Mouse (Mus musculus) adrenal gland, adult (tissue): ENCODE results near the gene Csnk1g1.
A peak's percentile ranks its signal among the peaks of the same experiment; 100 is the strongest.

Experiments
- DNase-seq, 2 experiments: peaks; one replicate each; pipeline ENCODE4 v3.0.0; 2022 to 2023; ENCODE audit warnings: low spot score in 1 of 2; ENCODE audit not compliant: inconsistent age in 2 of 2

Gene Csnk1g1

GRCm38 (mm10) chr9:65995603-65996376 lies 87.1 kb downstream of the Csnk1g1 start:
- DNase-seq = no peak

DNA sequence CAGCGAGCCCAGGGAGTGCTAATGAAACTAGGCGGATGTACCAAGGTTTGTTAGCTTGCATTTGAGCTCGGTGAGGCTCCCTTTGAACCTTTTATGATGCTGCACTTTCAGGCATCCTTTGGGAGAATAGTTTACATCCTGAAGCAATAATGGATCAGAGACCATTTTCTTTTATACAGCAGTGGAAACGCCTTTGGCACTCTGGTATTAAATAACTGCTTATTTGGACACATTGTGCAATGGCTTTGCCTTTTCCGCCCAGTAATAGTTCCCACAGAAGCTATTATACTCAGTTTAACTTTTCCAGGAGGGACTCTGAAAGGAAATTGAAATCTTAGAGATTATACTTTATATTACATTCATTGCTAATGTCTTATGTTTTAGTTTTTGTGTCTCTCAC lies 90.2 kb downstream of the Csnk1g1 start:
- DNase-seq = no peak

DNA sequence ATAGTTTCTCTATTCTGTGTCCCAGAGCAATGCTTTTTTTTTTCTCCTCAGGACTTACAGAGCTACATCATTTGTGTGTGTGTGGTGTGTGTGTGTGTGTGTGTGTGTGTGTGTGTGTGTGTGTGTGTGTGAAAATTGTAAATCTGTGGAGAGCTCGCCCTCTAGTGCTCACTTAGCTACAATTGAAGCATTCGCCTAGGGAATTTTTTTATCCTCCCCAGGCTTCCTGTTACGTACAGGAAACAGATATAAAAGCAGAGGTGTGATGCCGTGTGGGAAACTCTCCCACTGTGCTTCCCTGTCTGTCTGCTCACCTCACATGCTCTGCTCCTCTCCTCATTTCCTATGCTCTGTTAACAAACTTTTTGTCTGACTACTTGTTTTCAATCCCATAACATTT lies 95.7 kb downstream of the Csnk1g1 start:
- DNase-seq = peak; percentile 17 to 78

GRCm38 (mm10) chr9:66007603-66008202 lies 99.0 kb downstream of the Csnk1g1 start:
- no peak for DNase-seq

DNA sequence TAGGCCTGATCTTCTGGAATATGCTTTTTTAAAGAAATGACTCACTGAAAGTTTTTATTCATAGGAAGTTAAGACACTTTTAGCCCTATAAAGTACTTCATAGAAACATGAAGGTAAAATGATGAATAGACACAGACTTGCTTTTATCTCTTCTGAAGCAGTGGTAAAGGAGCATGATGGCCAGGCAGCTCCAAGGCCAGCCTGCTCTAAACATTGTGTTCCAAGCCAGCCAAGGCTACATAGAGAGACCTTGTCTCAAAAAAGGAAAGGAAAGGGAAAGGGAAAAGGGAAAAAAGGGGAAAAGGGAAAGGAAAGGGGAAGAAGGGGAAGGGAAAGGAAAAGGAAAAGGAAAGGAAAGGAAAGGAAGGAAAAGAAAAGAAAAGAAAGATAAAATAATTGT lies 111.9 kb downstream of the Csnk1g1 start:
- DNase-seq = peak; percentile 68 to 74

- no peak for DNase-seq
Observed at GRCm38 (mm10) chr9:66038082-66038481, 129.4 kb downstream of the Csnk1g1 start.

- no peak for DNase-seq
Observed at GRCm38 (mm10) chr9:66038581-66038980, 129.9 kb downstream of the Csnk1g1 start.

GRCm38 (mm10) chr9:66039290-66039689 lies 130.6 kb downstream of the Csnk1g1 start:
- no peak for DNase-seq

DNA sequence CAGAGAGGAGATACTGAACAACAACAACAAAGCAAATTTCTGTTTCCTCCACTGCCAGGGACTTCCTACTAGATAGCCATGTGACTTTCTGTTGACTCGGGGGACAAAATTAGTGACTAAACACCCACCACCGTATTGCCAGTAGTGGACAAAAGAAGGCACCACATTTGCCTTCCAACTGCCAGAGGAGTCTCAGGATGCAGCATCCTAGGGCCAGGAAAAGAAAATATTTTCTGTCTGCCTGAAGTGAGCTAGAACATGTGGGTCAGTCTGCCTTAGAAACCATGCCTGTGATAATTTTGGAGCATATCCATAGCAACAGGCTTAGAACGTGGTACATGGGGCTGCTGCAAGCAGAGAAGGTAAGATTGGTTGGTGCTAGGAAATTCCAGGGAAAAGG lies 132.1 kb downstream of the Csnk1g1 start:
- no peak for DNase-seq

DNA sequence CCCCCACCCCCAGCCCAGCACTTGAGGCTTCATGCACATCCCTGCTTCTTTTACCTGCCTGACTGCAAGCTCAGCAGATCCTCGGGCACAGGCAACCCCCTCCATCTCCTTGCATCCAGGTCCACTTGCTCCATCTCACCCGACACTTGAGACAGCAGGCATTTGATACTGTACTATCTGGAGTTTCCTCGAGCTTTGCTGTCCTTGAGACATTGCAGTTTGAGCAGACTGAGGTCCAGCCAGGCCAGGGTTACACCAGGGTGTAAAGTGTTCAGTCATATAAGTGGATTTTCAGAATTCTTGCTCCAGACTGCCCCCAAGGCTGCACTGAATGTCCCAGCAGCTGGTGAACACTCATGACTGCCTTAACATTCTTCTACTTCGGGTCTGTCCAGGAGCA lies 133.6 kb downstream of the Csnk1g1 start:
- no peak for DNase-seq

DNA sequence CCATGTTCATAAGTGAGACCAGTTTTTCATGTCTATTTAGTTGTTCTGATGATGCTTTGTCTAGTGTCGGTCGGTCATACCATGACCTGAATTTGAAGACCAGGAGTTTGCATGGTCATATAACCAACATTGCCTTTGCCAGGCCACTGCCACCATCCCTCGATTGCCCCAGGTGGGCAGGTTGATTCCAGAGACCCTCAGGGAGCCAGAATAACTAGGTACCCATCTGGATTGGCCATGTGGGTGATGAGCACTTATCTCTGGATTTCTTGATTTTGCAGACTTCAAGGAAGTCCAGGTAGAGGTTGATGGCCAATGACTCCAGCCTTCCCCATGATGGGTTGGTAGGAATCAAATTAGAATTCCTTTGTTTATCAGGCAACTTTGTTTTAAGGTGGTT lies 134.5 kb downstream of the Csnk1g1 start:
- DNase-seq = no peak

GRCm38 (mm10) chr9:66049931-66050601 lies 141.3 kb downstream of the Csnk1g1 start:
- no peak for DNase-seq

- DNase-seq = no peak
Observed at GRCm38 (mm10) chr9:66051493-66051892, 142.8 kb downstream of the Csnk1g1 start.

DNA sequence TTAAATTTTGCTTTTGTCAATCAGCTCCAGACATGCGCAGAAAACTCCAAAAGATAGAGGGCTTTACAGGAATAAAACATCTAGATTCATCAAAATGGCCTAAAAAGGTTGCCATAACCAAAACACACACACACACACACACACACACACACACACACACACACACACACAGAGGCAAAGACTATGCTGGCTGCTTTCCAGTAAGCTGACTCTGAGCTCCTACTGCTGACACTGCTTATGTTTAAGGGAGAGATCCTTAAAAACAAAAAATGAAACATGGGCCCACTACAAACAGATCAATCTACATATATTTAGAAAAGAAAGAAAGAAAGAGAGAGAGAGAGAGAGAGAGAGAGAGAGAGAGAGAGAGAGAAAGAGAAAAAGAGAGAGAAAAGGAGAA lies 144.0 kb downstream of the Csnk1g1 start:
- DNase-seq = no peak

GRCm38 (mm10) chr9:66053620-66054019 lies 144.9 kb downstream of the Csnk1g1 start:
- no peak for DNase-seq

- DNase-seq = peak; percentile 99
Observed at GRCm38 (mm10) chr9:66059583-66060307, 151.0 kb downstream of the Csnk1g1 start, which contains the start of gene Ppib. Gene Ppib (plus strand): TSS chr9:66060222.

GRCm38 (mm10) chr9:66060308-66060647 lies 151.6 kb downstream of the Csnk1g1 start:
- no peak for DNase-seq

DNA sequence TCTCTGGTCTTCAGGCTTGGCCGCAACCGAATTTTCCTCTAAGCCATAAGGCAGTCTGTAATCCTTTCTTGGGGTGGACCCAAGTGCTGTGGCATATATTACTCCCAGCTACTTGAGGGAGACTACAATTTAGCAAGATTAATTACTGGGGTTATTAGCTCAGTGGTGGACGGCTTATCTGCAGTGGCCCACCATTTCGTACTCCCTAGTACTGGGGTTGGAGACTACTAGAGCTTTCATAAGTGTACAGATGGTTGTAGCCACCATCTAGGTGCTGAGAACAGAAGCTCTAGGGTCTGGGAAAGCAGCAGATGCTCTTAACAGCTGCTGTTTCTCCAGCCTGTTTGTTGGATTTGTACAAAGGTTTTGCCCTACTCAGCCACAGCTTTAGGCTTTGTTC lies 152.3 kb downstream of the Csnk1g1 start:
- peak in 1 of 2 experiments; percentile 43 for DNase-seq

DNA sequence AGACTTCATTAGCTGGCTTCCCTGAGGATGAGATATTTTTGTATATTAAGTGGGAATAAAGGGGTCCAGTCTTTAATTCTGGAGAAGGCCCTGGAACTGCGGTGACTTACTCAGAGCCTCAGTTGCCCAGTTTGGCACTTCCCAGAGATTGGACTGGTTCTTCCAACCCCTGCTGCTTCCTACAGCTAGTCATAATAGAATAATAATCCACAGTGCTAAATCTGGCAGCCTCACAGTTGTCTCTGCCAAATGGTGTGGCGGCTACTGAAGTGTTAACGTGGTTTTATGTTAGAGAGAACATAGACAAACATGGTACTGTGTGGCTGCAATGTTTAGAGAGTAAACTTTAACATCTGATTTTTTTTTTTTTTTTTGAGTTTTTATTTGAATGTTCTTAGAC lies 152.9 kb downstream of the Csnk1g1 start:
- DNase-seq = no peak

DNA sequence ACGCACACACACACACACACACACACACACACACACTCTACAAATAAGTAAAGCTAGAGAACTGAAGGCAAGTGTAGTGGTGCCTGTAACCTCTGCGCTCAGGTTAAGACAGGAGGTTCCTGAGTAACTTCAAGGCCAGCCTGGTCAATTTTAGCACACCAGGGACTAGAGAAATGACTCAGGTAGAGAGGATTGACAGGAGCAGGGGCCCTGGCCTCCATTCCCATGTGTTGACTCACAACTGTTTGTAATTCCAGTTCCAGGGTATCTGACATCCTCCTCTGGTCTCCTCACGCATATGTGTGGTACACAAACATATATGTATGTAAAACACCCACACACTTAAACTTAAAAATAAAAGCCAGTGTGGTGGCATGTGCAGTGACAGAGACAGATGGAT lies 154.7 kb downstream of the Csnk1g1 start:
- peak in 1 of 2 experiments; percentile 70 for DNase-seq

DNA sequence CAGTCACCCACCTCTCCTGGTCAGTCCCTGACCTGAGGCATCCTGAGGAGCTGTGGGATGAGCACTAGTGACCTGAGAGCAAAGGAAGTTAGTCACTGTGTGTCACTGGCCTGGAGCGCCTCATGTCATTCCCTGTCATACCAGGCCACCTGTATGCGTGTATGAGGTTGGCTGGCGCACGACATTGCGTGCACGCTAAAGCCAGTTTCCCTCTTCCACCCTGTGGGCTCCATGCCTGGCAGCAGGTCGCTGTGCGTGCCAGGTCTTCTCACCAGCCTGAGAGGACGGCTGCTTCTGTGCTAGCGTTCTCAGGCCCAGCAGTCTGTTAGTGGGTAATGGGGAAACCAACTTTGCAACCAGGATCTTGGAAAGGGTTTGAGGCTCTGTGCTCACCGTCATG lies 155.6 kb downstream of the Csnk1g1 start:
- no peak for DNase-seq

DNA sequence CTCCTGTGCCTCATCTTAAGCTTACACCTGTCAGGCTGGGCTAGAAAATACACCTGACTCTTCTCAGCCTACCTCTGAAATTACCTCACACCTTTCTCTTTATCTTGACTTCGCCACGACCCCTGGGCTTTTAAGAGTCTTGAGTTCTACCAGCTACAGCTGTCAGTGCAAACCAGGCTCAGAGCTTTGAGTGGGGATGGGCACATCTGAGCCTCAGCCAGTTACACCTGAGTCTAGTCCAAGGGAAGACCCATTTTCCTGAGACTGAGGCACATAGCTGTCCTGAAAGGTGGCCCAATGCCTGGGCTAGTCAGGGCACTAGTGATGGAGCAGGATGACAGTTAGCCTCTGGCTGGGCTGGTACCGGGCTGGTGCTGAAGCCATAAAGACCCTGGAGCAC lies 158.1 kb downstream of the Csnk1g1 start:
- no peak for DNase-seq
